Mouse (Mus musculus) intestine, embryonic 14.5 days (tissue): ENCODE data around the gene Rexo2. TPM values are rescaled to one million over a fixed set of nuclear protein-coding genes. Genes with fewer than 3 reads are reported as not detected.
A peak's percentile ranks its signal among the peaks of the same experiment; 100 is the strongest.
"Not testable (repeated sequence)": the region's sequence is repeated elsewhere in the genome, so short reads cannot be mapped to it uniquely, and the experiment has no call there.

ENCODE experiments used
- ATAC-seq: fragments of 200-750 bp; cut with Nextera tagmentation; replicated peaks from 2 replicates; pipeline ENCODE4 v1.8.0; 2017; ENCODE audit warnings: low read depth, moderate number of reproducible peaks, moderate TSS enrichment, moderate library complexity; ENCODE audit not compliant: low FRiP score, low TSS enrichment
- DNase-seq: peaks from one replicate; pipeline ENCODE4 v3.0.0-alpha.2; 2018; ENCODE audit warnings: low spot score
- H3K27ac ChIP-seq: fragments of 300-500 bp; sonication (generic); 2 replicates; pipeline ENCODE4 v1.5.1; 2014; ENCODE audit warnings: low read depth, mild to moderate bottlenecking, control low read depth
- H3K27me3 ChIP-seq: fragments of 300-500 bp; sonication (generic); replicated peaks from 2 replicates; pipeline ENCODE4 v1.6.1; 2014; ENCODE audit warnings: low read length, control low read depth; ENCODE audit not compliant: control insufficient read depth, insufficient read depth
- H3K36me3 ChIP-seq: fragments of 300-500 bp; sonication (generic); 2 replicates; pipeline ENCODE4 v1.6.1; 2014; ENCODE audit warnings: low read length, control low read depth; ENCODE audit not compliant: control insufficient read depth, insufficient read depth
- H3K4me1 ChIP-seq: fragments of 300-500 bp; sonication (generic); replicated peaks from 2 replicates; pipeline ENCODE4 v1.6.1; 2014; ENCODE audit warnings: low read length, control low read depth, mixed read lengths; ENCODE audit not compliant: control insufficient read depth, insufficient read depth
- H3K4me2 ChIP-seq: fragments of 300-500 bp; sonication (generic); 2 replicates; pipeline ENCODE4 v1.6.1; 2014; ENCODE audit warnings: low read length
- H3K4me3 ChIP-seq: fragments of 300-500 bp; sonication (generic); 2 replicates; pipeline ENCODE4 v1.5.1; 2014; ENCODE audit warnings: low read depth, low read length, control low read depth, mixed read lengths
- H3K9ac ChIP-seq: fragments of 300-500 bp; sonication (generic); 2 replicates; pipeline ENCODE4 v1.6.1; 2014; ENCODE audit warnings: mild to moderate bottlenecking, low read length
- H3K9me3 ChIP-seq: fragments of 300-500 bp; sonication (generic); 2 replicates; pipeline ENCODE4 v1.6.1; 2016; ENCODE audit warnings: low read length, control low read depth; ENCODE audit not compliant: control insufficient read depth
- WGBS: fragments of 180-500 bp; shearing (Covaris S2); extraction: QIAGEN DNeasy Blood & Tissue Kit; methylation state at CpG from one replicate; pipeline ENCODE4 v1.1.7; 2014; 5-methylcytosine and 5-hydroxymethylcytosine counted together
- polyA plus RNA-seq: library from polyadenylated mRNA; unstranded; fragments of >200 nt; fragmentation: Nextera tagmentation; extraction: Ambion mirVana; gene quantifications from 2 replicates; pipeline ENCODE4 v1.2.1, GENCODE M21; 2014

Rexo2 gene
- 85.7 and 90.9 TPM in 2 replicates for polyA plus RNA-seq

DNA sequence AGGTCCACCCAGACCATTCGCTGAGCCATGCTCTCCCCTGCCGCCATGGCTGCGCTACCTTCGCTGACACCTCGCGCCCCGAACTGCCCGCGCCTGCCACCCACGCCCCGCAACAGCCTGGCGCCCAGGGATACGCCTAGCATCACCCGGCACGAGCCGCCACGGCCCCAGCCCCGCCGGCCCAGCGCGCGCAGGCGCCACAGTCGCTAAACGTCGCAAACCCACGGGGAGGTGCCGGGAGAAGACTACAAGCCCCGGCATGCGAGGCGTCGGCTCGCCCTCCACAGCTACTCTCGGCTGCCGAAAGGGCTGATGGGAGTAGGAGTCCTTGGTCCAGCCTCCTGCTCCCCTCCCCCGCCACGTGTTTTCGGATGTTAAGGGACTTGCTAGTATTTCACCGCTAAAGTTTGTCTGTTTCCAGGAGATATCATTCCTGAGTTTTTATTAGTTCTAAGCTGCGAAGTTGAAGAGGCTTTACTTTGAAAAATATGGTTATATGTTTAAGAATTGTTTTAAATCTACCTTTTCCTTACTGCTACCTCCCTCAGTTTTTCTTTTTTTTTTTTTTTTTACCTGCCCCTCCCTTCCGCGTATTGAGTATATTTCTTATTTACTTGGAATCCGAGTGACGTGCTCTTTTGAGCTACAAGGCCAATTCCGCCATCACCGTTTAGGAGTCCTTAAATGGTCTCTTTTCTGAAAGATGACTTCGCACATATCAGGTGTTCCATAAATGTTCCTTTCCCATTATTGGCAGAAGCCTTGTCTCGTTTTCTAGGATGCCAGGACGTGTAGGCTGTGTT lies at the start of gene Rexo2:
Gene Rexo2, minus strand, starts transcription at position 213 of the 803 bp plus-strand sequence.
- Histone ChIP-seq H3K4me3 (peak within 1 kb of the TSS; percentile 83), H3K9me3 (no peaks in the 10 kb centered on the region), H3K4me1 (peaks cover 5% of the 10 kb centered on the region; the same call in 1 of the 2 replicates), H3K9ac (peak within 1 kb of the TSS; percentile 69), H3K4me2 (peak within 1 kb of the TSS; percentile 83), H3K36me3 (peaks cover 20% of the 10 kb centered on the region; the same call in 1 of the 2 replicates), H3K27me3 (no peaks in the 10 kb centered on the region), H3K27ac (no peak within 1 kb of the TSS)
- DNase-seq, result peak; percentile 92
- peak; percentile 97 for ATAC-seq
- 1% methylated on average over 48 of the region's 49 CpGs for WGBS

DNA sequence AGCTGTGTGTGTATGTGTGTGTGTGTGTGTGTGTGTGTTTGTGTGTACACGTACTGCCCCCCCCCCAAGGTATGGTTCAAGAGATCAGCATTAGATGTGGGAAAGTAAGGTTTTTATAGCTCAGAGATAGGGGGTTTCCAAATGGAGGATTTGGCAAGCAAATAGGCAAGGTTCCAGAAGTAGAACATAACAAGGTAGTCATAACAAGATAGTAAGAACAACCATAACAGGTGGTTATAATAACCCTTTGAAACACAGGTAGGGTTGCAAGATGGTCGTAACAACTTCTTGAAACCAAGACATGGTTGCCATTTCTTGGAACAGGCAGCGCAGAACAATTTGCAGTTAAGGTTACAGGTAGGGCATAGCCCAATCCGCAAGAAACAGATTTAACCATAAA lies 46.1 kb upstream of the Rexo2 start:
- H3K27ac ChIP-seq, result no peak overlapping the region
- ATAC-seq (no peak), DNase-seq (no peak)
- H3K4me2 ChIP-seq, result no peak overlapping the region
- H3K9ac ChIP-seq, result no peak overlapping the region
- no peaks in the 10 kb centered on the region for H3K4me1 ChIP-seq
- no peaks in the 10 kb centered on the region for H3K27me3 ChIP-seq
- 86% methylated on average over 4 of the region's 4 CpGs for WGBS
- no peak overlapping the region for H3K4me3 ChIP-seq
- H3K36me3 ChIP-seq, result no peaks in the 10 kb centered on the region
- no peaks in the 10 kb centered on the region for H3K9me3 ChIP-seq

- no peak overlapping the region for H3K4me2 ChIP-seq
- no peaks in the 10 kb centered on the region for H3K36me3 ChIP-seq
- DNase-seq (no peak), ATAC-seq (no peak)
- no peaks in the 10 kb centered on the region for H3K9me3 ChIP-seq
- H3K4me1 ChIP-seq, result no peaks in the 10 kb centered on the region
- H3K9ac ChIP-seq, result no peak overlapping the region
- no peak overlapping the region for H3K4me3 ChIP-seq
- WGBS, result 9% methylated on average over 1 of the region's 1 CpGs
- no peaks in the 10 kb centered on the region for H3K27me3 ChIP-seq
- no peak overlapping the region for H3K27ac ChIP-seq
Measured at GRCm38 (mm10) chr9:48525566-48525965, 45.1 kb upstream of the Rexo2 start.

GRCm38 (mm10) chr9:48520405-48520804 lies 40.0 kb upstream of the Rexo2 start:
- H3K4me1 ChIP-seq, H3K4me2 ChIP-seq, ATAC-seq, H3K27me3 ChIP-seq, H3K27ac ChIP-seq, DNase-seq, H3K9ac ChIP-seq, H3K9me3 ChIP-seq, H3K4me3 ChIP-seq, H3K36me3 ChIP-seq: not testable (repeated sequence)
- no CpG with 5 or more reads among the region's 7 CpGs for WGBS

DNA sequence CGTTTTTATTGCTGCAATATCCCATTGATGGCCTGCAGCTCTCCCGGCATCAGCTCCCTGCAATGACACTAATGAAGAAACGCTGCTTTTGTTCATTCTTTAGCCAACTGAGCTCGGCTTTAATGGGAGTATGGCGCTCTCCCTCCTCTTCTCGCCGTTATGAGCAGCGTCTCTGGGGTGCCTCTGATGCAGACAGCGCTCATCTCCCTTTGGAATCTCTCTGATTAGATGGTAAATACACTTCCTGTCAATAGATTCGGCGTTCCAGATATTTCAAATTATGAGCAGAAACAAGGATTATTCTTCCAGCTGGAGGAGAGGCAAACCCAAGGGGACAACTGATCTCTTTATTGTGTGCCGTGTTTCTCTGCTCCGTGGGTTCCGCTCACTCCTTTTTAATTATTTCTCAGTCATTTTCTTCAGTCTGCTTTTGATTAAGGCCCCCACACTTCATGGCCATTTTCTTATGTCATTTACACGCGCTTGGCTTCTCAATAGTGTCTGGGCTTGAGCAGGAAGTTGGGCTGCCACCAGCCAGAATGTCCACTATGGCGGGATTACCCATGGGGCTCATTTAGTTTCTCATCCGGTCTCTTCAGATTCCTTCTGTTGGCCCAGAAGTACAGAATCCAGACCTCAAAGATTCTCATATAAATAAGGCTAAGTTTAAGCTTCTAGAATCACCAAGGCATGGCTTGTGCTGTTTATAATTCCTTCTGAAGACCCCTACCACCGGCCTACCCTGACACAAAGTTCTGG lies 37.1 kb upstream of the Rexo2 start:
- H3K27me3 ChIP-seq, result no peaks in the 10 kb centered on the region
- H3K4me3 ChIP-seq, result no peak overlapping the region
- H3K36me3 ChIP-seq, result no peaks in the 10 kb centered on the region
- 78% methylated on average over 19 of the region's 19 CpGs for WGBS
- DNase-seq, result no peak
- no peaks in the 10 kb centered on the region for H3K4me1 ChIP-seq
- no peak overlapping the region for H3K4me2 ChIP-seq
- ATAC-seq, result no peak
- H3K9me3 ChIP-seq, result no peaks in the 10 kb centered on the region
- H3K27ac ChIP-seq, result no peak overlapping the region
- no peak overlapping the region for H3K9ac ChIP-seq

DNA sequence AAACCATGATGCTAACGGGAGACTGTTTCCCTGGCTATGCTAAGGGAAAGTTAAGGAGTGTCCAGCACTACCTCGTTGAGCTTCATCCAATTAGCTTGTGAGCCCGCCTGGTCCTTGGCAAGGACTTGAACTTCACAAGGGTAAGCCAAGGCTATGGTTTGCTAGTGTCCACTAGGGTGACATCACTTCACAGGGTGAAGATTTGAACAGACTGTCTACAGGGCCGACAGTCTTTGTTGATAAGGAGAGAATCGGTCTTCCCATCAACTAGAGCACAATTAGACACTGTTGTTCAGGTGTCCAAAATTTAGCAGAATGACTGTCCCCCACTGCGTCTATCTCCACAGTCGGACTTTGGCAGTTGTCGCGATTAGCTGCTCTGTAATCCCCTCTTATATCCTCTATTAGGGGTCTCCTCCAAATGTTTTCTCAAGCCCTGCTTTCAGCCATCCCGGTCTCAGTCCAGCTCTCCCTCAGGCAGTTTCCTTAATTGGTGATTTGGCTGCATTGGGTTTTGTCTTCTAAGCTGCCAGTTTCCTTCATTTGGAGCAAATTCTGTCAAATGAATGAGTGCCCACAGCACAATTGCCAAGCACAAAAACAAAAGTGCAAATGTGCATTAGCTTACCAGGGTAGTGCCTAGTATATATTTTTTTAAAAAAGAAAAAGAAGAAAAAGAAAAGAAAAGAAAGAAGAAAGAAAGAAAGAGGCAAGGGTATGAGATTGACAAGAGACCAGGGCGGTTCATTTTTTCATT lies 36.4 kb upstream of the Rexo2 start:
- Histone ChIP-seq H3K9me3 (no peaks in the 10 kb centered on the region), H3K27ac (no peak overlapping the region), H3K36me3 (no peaks in the 10 kb centered on the region), H3K27me3 (no peaks in the 10 kb centered on the region), H3K4me3 (no peak overlapping the region), H3K4me1 (no peaks in the 10 kb centered on the region), H3K4me2 (no peak overlapping the region), H3K9ac (no peak overlapping the region)
- DNase-seq, result no peak
- WGBS, result 78% methylated on average over 11 of the region's 11 CpGs
- ATAC-seq, result no peak

- Histone ChIP-seq H3K27ac (no peak overlapping the region), H3K4me2 (no peak overlapping the region), H3K9me3 (no peaks in the 10 kb centered on the region), H3K27me3 (no peaks in the 10 kb centered on the region), H3K4me3 (no peak overlapping the region), H3K4me1 (no peaks in the 10 kb centered on the region), H3K36me3 (no peaks in the 10 kb centered on the region), H3K9ac (no peak overlapping the region)
- WGBS, result 45% methylated on average over 1 of the region's 1 CpGs
- ATAC-seq (no peak), DNase-seq (no peak)
Measured at GRCm38 (mm10) chr9:48515332-48515731, 34.9 kb upstream of the Rexo2 start.

- H3K4me3 ChIP-seq, result no peak overlapping the region
- H3K9me3 ChIP-seq, result no peaks in the 10 kb centered on the region
- H3K36me3 ChIP-seq, result no peaks in the 10 kb centered on the region
- H3K27me3 ChIP-seq, result no peaks in the 10 kb centered on the region
- DNase-seq (no peak), ATAC-seq (no peak)
- no peak overlapping the region for H3K27ac ChIP-seq
- WGBS, result 86% methylated on average over 5 of the region's 5 CpGs
- no peaks in the 10 kb centered on the region for H3K4me1 ChIP-seq
- H3K9ac ChIP-seq, result no peak overlapping the region
- no peak overlapping the region for H3K4me2 ChIP-seq
Measured at GRCm38 (mm10) chr9:48510134-48510533, 29.7 kb upstream of the Rexo2 start.
